Mouse (Mus musculus) olfactory bulb, adult 2 months (tissue): Measurements from ENCODE around the gene Calml4.

Experiments used
- CTCF ChIP-seq: fragments of 200-500 bp; IDR thresholded peaks from 2 replicates; pipeline ENCODE4 v1.5.1; 2012; ENCODE audit warnings: low read depth, mild to moderate bottlenecking, low read length, moderate library complexity; ENCODE audit not compliant: insufficient read depth
- POLR2A ChIP-seq: fragments of 200-500 bp; IDR thresholded peaks from 2 replicates; pipeline ENCODE4 v1.6.1; 2012; ENCODE audit warnings: mild to moderate bottlenecking, low read depth, low read length, moderate library complexity; ENCODE audit not compliant: insufficient read depth

- no peak for TF ChIP-seq CTCF
- TF ChIP-seq POLR2A, result no peak
Observed at GRCm38 (mm10) chr9:62881871-62882270, 24.0 kb downstream of the Calml4 start.
